Mouse (Mus musculus): ENCODE measurements at regions not wholly inside any gene's neighbourhood (a gene's known extent, or its start where the extent isn't known, plus 50 kb on each side); places are given as distances from the start of the nearest gene placed in this dataset.

- peak overlapping the region; percentile 91 for H3K27ac ChIP-seq (replicated peaks)
- H3K9ac ChIP-seq (ENCODE audit: low read length): no peak overlapping the region
- no peaks in the 10 kb centered on the region for H3K4me1 ChIP-seq (replicated peaks; ENCODE audit: control insufficient read depth, insufficient read depth)
- peak; percentile 69 for DNase-seq (ENCODE audit: low spot score)
- no peaks in the 10 kb centered on the region for H3K36me3 ChIP-seq (ENCODE audit: control insufficient read depth, insufficient read depth, low read length)
- no peak for TF ChIP-seq CTCF (IDR thresholded peaks at IDR 0.05; ENCODE audit: low read depth)
- TF ChIP-seq EP300 (optimal IDR thresholded peaks at IDR 0.05): peak; percentile 96
- ATAC-seq (ENCODE audit: low FRiP score, low TSS enrichment): peak; percentile 82
- no peak overlapping the region for H3K4me3 ChIP-seq (ENCODE audit: low read depth, low read length)
- 48% methylated on average over 9 of the region's 9 CpGs for WGBS
- no peak overlapping the region for H3K4me2 ChIP-seq (replicated peaks; ENCODE audit: low read depth)
- no peaks in the 10 kb centered on the region for H3K9me3 ChIP-seq (ENCODE audit: control insufficient read depth, low read length)
- no peaks in the 10 kb centered on the region for H3K27me3 ChIP-seq (ENCODE audit: control insufficient read depth, insufficient read depth, low read length)
Measured at GRCm38 (mm10) chr17:31753113-31753858, 75.7 kb downstream of the Cryaa start.

GRCm38 (mm10) chr17:31753859-31754229 is 76.2 kb downstream of the Cryaa start:
- Histone ChIP-seq H3K36me3 (ENCODE audit: control insufficient read depth, insufficient read depth, low read length) (no peaks in the 10 kb centered on the region), H3K27ac (replicated peaks) (peak overlapping the region; percentile 91), H3K4me1 (replicated peaks; ENCODE audit: control insufficient read depth, insufficient read depth) (no peaks in the 10 kb centered on the region), H3K4me2 (replicated peaks; ENCODE audit: low read depth) (0 out of 2 replicates have a peak overlapping the region, but pooled peaks have one; percentile 3), H3K9me3 (ENCODE audit: control insufficient read depth, low read length) (no peaks in the 10 kb centered on the region), H3K4me3 (ENCODE audit: low read depth, low read length) (no peak overlapping the region), H3K9ac (ENCODE audit: low read length) (no peak overlapping the region), H3K27me3 (ENCODE audit: control insufficient read depth, insufficient read depth, low read length) (no peaks in the 10 kb centered on the region)
- TF ChIP-seq EP300 (optimal IDR thresholded peaks at IDR 0.05) (no peak), CTCF (IDR thresholded peaks at IDR 0.05; ENCODE audit: low read depth) (no peak)
- 37% methylated on average over 4 of the region's 4 CpGs for WGBS
- peak; percentile 78 for ATAC-seq (ENCODE audit: low FRiP score, low TSS enrichment)
- peak; percentile 51 for DNase-seq (ENCODE audit: low spot score)

- Histone ChIP-seq H3K9ac (ENCODE audit: low read length) (no peak overlapping the region), H3K27me3 (ENCODE audit: control insufficient read depth, insufficient read depth, low read length) (no peaks in the 10 kb centered on the region), H3K4me2 (replicated peaks; ENCODE audit: low read depth) (no peak overlapping the region), H3K9me3 (ENCODE audit: control insufficient read depth, low read length) (no peaks in the 10 kb centered on the region), H3K27ac (replicated peaks) (no peak overlapping the region), H3K36me3 (ENCODE audit: control insufficient read depth, insufficient read depth, low read length) (no peaks in the 10 kb centered on the region), H3K4me3 (ENCODE audit: low read depth, low read length) (no peak overlapping the region), H3K4me1 (replicated peaks; ENCODE audit: control insufficient read depth, insufficient read depth) (no peaks in the 10 kb centered on the region)
- ATAC-seq (ENCODE audit: low FRiP score, low TSS enrichment): no peak
- WGBS: 89% methylated on average over 2 of the region's 2 CpGs
- no peak for TF ChIP-seq EP300 (optimal IDR thresholded peaks at IDR 0.05)
- TF ChIP-seq CTCF (IDR thresholded peaks at IDR 0.05; ENCODE audit: low read depth): no peak
- DNase-seq (ENCODE audit: low spot score): no peak
Measured at GRCm38 (mm10) chr17:31760465-31760864, 82.9 kb downstream of the Cryaa start.

GRCm38 (mm10) chr17:31763078-31763477 is 85.5 kb downstream of the Cryaa start:
- WGBS: 61% methylated on average over 5 of the region's 5 CpGs
- no peaks in the 10 kb centered on the region for H3K36me3 ChIP-seq (ENCODE audit: control insufficient read depth, insufficient read depth, low read length)
- DNase-seq (ENCODE audit: low spot score) (no peak), ATAC-seq (ENCODE audit: low FRiP score, low TSS enrichment) (no peak)
- H3K4me1 ChIP-seq (replicated peaks; ENCODE audit: control insufficient read depth, insufficient read depth): peaks cover 6% of the 10 kb centered on the region; the same call in 1 of the 2 replicates
- no peak overlapping the region for H3K4me3 ChIP-seq (ENCODE audit: low read depth, low read length)
- TF ChIP-seq EP300 (optimal IDR thresholded peaks at IDR 0.05): no peak
- peak; percentile 70 for TF ChIP-seq CTCF (IDR thresholded peaks at IDR 0.05; ENCODE audit: low read depth)
- H3K27ac ChIP-seq (replicated peaks): no peak overlapping the region
- no peak overlapping the region for H3K9ac ChIP-seq (ENCODE audit: low read length)
- no peaks in the 10 kb centered on the region for H3K27me3 ChIP-seq (ENCODE audit: control insufficient read depth, insufficient read depth, low read length)
- no peak overlapping the region for H3K4me2 ChIP-seq (replicated peaks; ENCODE audit: low read depth)
- no peaks in the 10 kb centered on the region for H3K9me3 ChIP-seq (ENCODE audit: control insufficient read depth, low read length)

DNA sequence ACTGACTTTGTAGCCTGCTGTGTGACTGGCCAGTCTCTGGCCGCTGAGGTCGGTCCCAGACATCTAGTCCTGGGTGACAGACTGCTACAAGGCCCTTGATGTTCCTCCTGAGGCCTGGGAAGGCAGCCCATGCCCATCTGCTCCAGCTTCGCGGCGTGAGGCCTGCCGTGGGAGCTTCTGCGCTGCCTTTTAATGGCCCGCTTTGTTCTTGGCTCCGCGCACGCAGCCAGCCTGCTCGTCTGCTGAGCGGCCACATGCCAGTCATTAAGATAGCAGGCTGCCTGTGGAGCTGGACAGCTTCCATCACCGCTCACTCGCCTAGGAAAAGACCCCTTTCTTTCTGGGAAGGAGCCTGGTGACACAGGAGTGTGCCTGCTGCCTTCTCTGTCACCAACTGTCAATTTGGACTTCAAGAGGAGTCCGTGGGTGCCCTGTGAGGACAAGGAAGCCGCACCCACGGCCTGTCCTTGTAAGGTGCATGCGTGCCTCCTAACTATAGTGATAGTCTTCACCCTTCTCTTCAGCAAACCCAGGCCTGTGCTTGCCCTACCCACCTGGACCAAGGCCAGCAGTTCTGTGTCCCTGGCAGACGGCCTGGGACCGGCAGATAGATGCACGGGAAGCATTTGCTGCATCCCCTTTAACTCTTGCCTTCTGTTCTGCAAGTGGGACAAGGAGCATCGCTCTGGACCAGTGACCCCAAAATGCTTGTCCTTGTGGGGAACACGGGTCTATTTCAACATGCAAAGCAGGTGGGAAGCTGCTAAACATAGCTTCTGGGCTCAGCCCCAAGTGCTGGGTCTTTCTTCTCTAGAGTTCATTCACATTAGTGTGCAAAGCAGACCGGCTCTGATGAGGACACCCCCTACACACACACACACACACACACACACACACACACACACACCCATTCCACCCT is 88.6 kb downstream of the Sik1 start:
- no peak overlapping the region for H3K4me3 ChIP-seq (ENCODE audit: low read depth, low read length)
- peak overlapping the region; percentile 75 for H3K27ac ChIP-seq (replicated peaks)
- H3K4me2 ChIP-seq (replicated peaks; ENCODE audit: low read depth): 0 out of 2 replicates have a peak overlapping the region, but pooled peaks have one; percentile 3
- H3K9me3 ChIP-seq (ENCODE audit: control insufficient read depth, low read length): 0 out of 2 replicates have a peak, but pooled peaks cover 2% of the 10 kb centered on the region
- peak; percentile 58 for DNase-seq (ENCODE audit: low spot score)
- 22% methylated on average over 25 of the region's 25 CpGs for WGBS
- H3K9ac ChIP-seq (ENCODE audit: low read length): peak overlapping the region; percentile 1; the same call in 1 of the 2 replicates
- no peaks in the 10 kb centered on the region for H3K27me3 ChIP-seq (ENCODE audit: control insufficient read depth, insufficient read depth, low read length)
- H3K4me1 ChIP-seq (replicated peaks; ENCODE audit: control insufficient read depth, insufficient read depth): peaks cover 6% of the 10 kb centered on the region; the same call in 1 of the 2 replicates
- ATAC-seq (ENCODE audit: low FRiP score, low TSS enrichment): peak; percentile 69
- H3K36me3 ChIP-seq (ENCODE audit: control insufficient read depth, insufficient read depth, low read length): no peaks in the 10 kb centered on the region
- TF ChIP-seq CTCF (IDR thresholded peaks at IDR 0.05; ENCODE audit: low read depth) (no peak), EP300 (optimal IDR thresholded peaks at IDR 0.05) (no peak)
